Mouse (Mus musculus) liver, embryonic 11.5 days (tissue): ENCODE measurements around the gene Dennd1a. TPM values are rescaled to one million over a fixed set of nuclear protein-coding genes. Genes with fewer than 3 reads are reported as not detected.

Experiments used
- ATAC-seq: fragments of 200-750 bp; cut with Nextera tagmentation; replicated peaks from 2 replicates; pipeline ENCODE4 v1.8.0; 2017; ENCODE audit warnings: moderate number of reproducible peaks, mild to moderate bottlenecking, moderate TSS enrichment, moderate library complexity; ENCODE audit not compliant: low FRiP score
- DNase-seq: peaks from one replicate; pipeline ENCODE4 v3.0.0-alpha.2; 2017; ENCODE audit warnings: low spot score
- H3K27ac ChIP-seq: fragments of 300-500 bp; sonication (generic); 2 replicates; pipeline ENCODE4 v1.5.1; 2014; ENCODE audit warnings: mild to moderate bottlenecking, low read depth, low read length, control low read depth
- H3K27me3 ChIP-seq: fragments of 300-500 bp; sonication (generic); replicated peaks from 2 replicates; pipeline ENCODE4 v1.6.1; 2014; ENCODE audit warnings: low read length, mixed read lengths; ENCODE audit not compliant: control insufficient read depth, insufficient read depth
- H3K36me3 ChIP-seq: fragments of 300-500 bp; sonication (generic); 2 replicates; pipeline ENCODE4 v1.6.1; 2014; ENCODE audit warnings: mild to moderate bottlenecking, low read length, moderate library complexity, mixed read lengths; ENCODE audit not compliant: control insufficient read depth, insufficient read depth
- H3K4me1 ChIP-seq: fragments of 300-500 bp; sonication (generic); replicated peaks from 2 replicates; pipeline ENCODE4 v1.6.1; 2014; ENCODE audit warnings: low read length, mixed read lengths; ENCODE audit not compliant: control insufficient read depth, insufficient read depth
- H3K4me2 ChIP-seq: fragments of 300-500 bp; sonication (generic); 2 replicates; pipeline ENCODE4 v1.6.1; 2014; ENCODE audit warnings: mild to moderate bottlenecking, control low read depth, moderate library complexity
- H3K4me3 ChIP-seq: fragments of 300-500 bp; sonication (generic); 2 replicates; pipeline ENCODE4 v1.5.1; 2014; ENCODE audit warnings: low read depth, low read length, control low read depth
- H3K9ac ChIP-seq: fragments of 300-500 bp; sonication (generic); 2 replicates; pipeline ENCODE4 v1.6.1; 2014; ENCODE audit warnings: low read depth, low read length, control low read depth
- H3K9me3 ChIP-seq: fragments of 300-500 bp; sonication (generic); 2 replicates; pipeline ENCODE4 v1.6.1; 2016; ENCODE audit warnings: low read length, inconsistent platforms, mixed read lengths; ENCODE audit not compliant: control insufficient read depth
- WGBS: fragments of 180-500 bp; shearing (Covaris S2); extraction: QIAGEN DNeasy Blood & Tissue Kit; methylation state at CpG from one replicate; pipeline ENCODE4 v1.1.7; 2014; 5-methylcytosine and 5-hydroxymethylcytosine counted together
- polyA plus RNA-seq: library from polyadenylated mRNA; unstranded; fragments of >200 nt; fragmentation: Nextera tagmentation; extraction: Ambion mirVana; gene quantifications from 2 replicates; pipeline ENCODE4 v1.2.1, GENCODE M21; 2014

Gene Dennd1a
- polyA plus RNA-seq, 1 experiment from 2014 or later: 10.6 TPM

DNA sequence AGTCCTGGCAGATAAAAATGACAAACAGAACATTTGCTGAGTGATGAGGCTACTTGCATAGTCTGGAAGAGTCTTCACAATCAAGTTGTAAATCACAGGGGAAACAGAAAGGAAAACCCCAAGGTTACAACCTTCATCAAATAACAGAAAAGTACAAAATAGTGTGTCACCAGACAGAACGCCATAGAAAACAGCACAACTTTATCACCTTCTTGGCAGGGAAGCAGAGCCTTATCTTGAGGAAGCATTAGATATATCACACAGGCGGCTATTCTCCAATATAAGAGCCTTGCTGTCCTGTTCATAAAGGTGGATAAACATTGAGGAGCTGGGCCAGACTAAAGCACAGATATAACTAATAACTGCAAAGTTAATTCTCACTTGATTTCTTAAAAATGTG, 225.7 kb downstream of the Dennd1a start:
- H3K4me2 ChIP-seq: no peak overlapping the region
- H3K4me1 ChIP-seq: peaks cover 9% of the 10 kb centered on the region
- H3K36me3 ChIP-seq: no peaks in the 10 kb centered on the region
- H3K9me3 ChIP-seq: no peaks in the 10 kb centered on the region
- H3K27ac ChIP-seq: no peak overlapping the region
- H3K4me3 ChIP-seq: no peak overlapping the region
- ATAC-seq (no peak), DNase-seq (no peak)
- no peak overlapping the region for H3K9ac ChIP-seq
- 19% methylated on average over 2 of the region's 2 CpGs for WGBS
- no peaks in the 10 kb centered on the region for H3K27me3 ChIP-seq

DNA sequence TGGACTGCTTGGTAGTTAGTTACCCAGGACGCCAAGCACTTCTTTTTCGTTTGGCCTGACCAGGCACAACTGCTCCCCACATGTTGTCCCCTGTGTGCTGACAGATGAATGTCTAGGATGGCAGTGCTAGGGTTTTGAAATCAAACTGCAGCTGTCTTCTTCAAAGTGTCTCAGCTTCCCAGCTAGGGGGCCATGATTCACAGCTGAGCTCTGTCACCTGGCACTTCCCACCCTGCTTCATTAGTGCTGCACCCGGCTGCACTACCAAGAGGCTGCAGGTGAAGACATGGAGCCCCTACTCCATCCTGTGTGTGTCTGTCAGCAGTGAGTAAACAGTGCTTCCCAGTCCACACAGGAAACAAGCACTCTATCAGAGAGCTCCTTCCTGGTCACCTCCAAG, 234.8 kb downstream of the Dennd1a start:
- no peaks in the 10 kb centered on the region for H3K27me3 ChIP-seq
- ATAC-seq: no peak

DNA sequence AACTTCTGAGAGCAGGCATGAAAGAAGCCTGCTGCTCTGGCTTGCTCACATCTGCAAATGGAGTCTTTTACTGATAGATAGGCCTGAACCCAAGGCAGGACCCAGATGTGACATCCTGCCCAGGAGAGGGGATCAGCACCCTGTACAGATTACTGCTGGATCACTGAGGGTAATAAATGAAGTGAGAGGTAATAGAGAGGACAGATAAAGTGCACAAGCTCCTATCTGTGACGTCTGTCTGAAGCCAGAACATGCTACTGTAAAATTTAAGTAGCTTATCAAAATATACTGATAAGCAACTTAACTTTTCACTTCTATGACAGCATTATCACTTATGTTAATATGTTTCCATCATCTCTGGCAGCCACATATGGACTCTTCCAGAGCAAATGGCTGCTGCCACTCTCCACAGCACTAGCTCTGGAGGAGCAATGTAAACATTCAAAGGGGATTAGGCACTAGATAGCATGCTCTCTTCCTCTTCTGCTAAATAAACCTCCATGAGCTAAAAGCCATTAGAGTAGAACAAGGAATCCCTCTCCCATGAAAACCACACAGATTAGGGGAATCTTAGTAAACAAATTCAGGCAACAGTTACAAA, 235.6 kb downstream of the Dennd1a start:
- 23% methylated on average over 1 of the region's 1 CpGs for WGBS
- H3K9me3 ChIP-seq: no peaks in the 10 kb centered on the region
- no peak for DNase-seq
- H3K27ac ChIP-seq: no peak overlapping the region
- H3K4me3 ChIP-seq: no peak overlapping the region
- H3K27me3 ChIP-seq: no peaks in the 10 kb centered on the region
- peak; percentile 68 for ATAC-seq
- no peak overlapping the region for H3K9ac ChIP-seq
- H3K4me1 ChIP-seq: peaks cover 17% of the 10 kb centered on the region
- H3K36me3 ChIP-seq: no peaks in the 10 kb centered on the region
- no peak overlapping the region for H3K4me2 ChIP-seq

More for the DNA sequence above, 234.8 kb downstream of the Dennd1a start:
- H3K9me3 ChIP-seq: no peaks in the 10 kb centered on the region
- H3K36me3 ChIP-seq: no peaks in the 10 kb centered on the region
- peak overlapping the region; percentile 52 for H3K27ac ChIP-seq
- no peak overlapping the region for H3K4me2 ChIP-seq
- no peak for DNase-seq
- no peak overlapping the region for H3K4me3 ChIP-seq
- WGBS: 60% methylated on average over 3 of the region's 3 CpGs
- peaks cover 17% of the 10 kb centered on the region for H3K4me1 ChIP-seq
- H3K9ac ChIP-seq: no peak overlapping the region

DNA sequence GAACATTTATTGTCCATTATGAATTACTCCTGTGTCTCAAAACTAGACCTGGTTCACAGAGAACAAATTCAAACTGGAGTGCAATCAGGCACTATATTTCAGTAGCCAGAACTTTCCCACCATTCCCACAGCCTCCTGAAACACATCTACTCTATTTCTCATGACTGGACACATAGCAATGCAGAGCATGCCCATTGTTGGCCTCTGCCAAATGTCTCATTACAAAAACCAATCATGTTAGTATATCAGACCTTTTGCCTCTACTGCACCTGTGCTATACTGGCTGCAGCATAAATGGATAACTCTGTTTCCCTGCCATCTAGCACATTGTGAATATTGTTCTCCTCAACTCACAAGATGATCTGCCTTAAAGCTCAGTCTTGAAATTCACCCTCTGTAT, 238.2 kb downstream of the Dennd1a start:
- Histone ChIP-seq H3K27me3 (no peaks in the 10 kb centered on the region), H3K9ac (no peak overlapping the region), H3K36me3 (no peaks in the 10 kb centered on the region), H3K9me3 (no peaks in the 10 kb centered on the region), H3K4me3 (no peak overlapping the region), H3K4me1 (peaks cover 17% of the 10 kb centered on the region), H3K4me2 (no peak overlapping the region), H3K27ac (no peak overlapping the region)
- DNase-seq: no peak
- no peak for ATAC-seq

- ATAC-seq (no peak), DNase-seq (no peak)
- H3K4me3 ChIP-seq: no peak overlapping the region
- no peaks in the 10 kb centered on the region for H3K27me3 ChIP-seq
- no peaks in the 10 kb centered on the region for H3K9me3 ChIP-seq
- no peak overlapping the region for H3K27ac ChIP-seq
- no peak overlapping the region for H3K9ac ChIP-seq
- WGBS: 85% methylated on average over 4 of the region's 4 CpGs
- H3K4me1 ChIP-seq: no peaks in the 10 kb centered on the region
- no peak overlapping the region for H3K4me2 ChIP-seq
- H3K36me3 ChIP-seq: no peaks in the 10 kb centered on the region
These were observed 241.9 kb downstream of the Dennd1a start for GRCm38 (mm10) chr2:38045286-38045685.

DNA sequence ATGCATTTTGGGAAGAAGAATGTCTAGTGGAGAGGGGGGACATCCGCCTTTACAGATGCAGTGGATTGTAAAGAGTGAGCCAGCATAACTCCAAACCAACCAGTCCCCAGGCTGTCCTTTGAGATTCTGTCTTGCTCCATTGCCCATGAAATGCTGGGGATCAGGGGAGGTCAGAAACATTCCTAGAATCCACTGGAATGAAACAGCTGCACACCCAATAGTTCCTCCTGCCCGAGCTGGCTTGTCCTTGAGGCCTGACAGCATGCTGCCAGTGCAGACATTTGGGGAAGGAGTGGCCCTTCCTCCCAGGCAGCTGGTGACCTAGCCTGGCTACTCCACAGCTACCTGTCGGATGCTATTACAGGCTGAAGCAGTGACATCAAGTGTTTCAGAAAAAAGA, 246.3 kb downstream of the Dennd1a start:
- no peak for DNase-seq
- no peaks in the 10 kb centered on the region for H3K4me1 ChIP-seq
- no peak overlapping the region for H3K27ac ChIP-seq
- H3K36me3 ChIP-seq: no peaks in the 10 kb centered on the region
- 62% methylated on average over 3 of the region's 3 CpGs for WGBS
- no peaks in the 10 kb centered on the region for H3K9me3 ChIP-seq
- no peak overlapping the region for H3K4me2 ChIP-seq
- no peak overlapping the region for H3K9ac ChIP-seq
- no peak overlapping the region for H3K4me3 ChIP-seq
- H3K27me3 ChIP-seq: no peaks in the 10 kb centered on the region
- no peak for ATAC-seq

DNA sequence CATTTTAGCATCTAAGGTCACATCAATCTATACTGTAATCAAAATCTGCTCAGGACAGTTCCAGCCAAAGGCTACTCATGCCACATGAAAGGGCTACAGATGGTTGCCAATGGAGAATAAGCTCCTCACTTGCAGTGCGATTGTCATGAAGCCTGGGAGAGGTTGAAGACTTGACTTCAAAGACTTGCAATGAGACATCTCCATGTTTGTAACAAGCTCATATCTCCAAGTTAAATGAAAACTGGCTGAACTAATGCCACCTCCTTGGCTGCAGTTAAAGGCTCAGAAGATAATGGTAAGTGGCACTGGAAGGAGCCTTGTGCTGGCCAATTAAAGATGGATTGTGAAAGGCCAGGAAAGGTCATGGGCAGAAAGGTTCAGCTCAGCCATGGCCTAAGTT, 247.6 kb downstream of the Dennd1a start:
- Histone ChIP-seq H3K27me3 (no peaks in the 10 kb centered on the region), H3K27ac (no peak overlapping the region), H3K4me3 (no peak overlapping the region), H3K36me3 (no peaks in the 10 kb centered on the region), H3K9ac (no peak overlapping the region), H3K4me1 (no peaks in the 10 kb centered on the region), H3K9me3 (no peaks in the 10 kb centered on the region), H3K4me2 (no peak overlapping the region)
- ATAC-seq (no peak), DNase-seq (no peak)
- WGBS: 91% methylated on average over 1 of the region's 1 CpGs

DNA sequence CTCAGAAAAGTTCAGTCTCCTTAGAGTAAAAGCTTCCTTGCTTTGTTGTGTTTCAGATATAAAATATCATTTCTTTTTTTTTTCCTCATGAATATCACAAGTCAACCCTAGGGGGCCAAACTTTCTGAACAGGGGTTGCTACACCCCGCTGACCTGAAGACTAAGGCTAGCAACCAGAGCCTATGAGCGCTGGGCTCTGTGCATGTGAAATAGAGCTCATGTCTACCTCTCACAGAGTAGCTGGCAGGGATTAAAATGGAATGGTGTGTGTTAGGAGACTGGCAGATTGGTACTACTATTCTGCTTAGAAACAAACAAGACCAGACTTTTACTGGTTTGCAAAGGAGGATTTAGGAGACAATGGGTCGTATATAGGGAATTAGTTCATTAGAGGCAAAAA, 258.9 kb downstream of the Dennd1a start:
- Histone ChIP-seq H3K27ac (no peak overlapping the region), H3K4me1 (no peaks in the 10 kb centered on the region), H3K9me3 (no peaks in the 10 kb centered on the region), H3K36me3 (peaks cover 2% of the 10 kb centered on the region; the same call in 1 of the 2 replicates), H3K27me3 (no peaks in the 10 kb centered on the region), H3K4me3 (no peak overlapping the region), H3K4me2 (no peak overlapping the region), H3K9ac (no peak overlapping the region)
- no peak for DNase-seq
- no peak for ATAC-seq
- WGBS: 81% methylated on average over 3 of the region's 3 CpGs

- DNase-seq (no peak), ATAC-seq (no peak)
- no peaks in the 10 kb centered on the region for H3K27me3 ChIP-seq
- H3K36me3 ChIP-seq: peaks cover 2% of the 10 kb centered on the region; the same call in 1 of the 2 replicates
- no peaks in the 10 kb centered on the region for H3K4me1 ChIP-seq
- H3K27ac ChIP-seq: no peak overlapping the region
- no peak overlapping the region for H3K4me2 ChIP-seq
- H3K9ac ChIP-seq: no peak overlapping the region
- 60% methylated on average over 6 of the region's 6 CpGs for WGBS
- H3K9me3 ChIP-seq: no peaks in the 10 kb centered on the region
- no peak overlapping the region for H3K4me3 ChIP-seq
These were observed 261.6 kb downstream of the Dennd1a start for GRCm38 (mm10) chr2:38025615-38026014.
